Comparison of ENCODE assay signal across 15 mouse cellular contexts in genomic region chr7:49104793-49105192, GRCm38 (mm10).
DNase-seq lines count a peak whose midpoint lies in the region; ATAC-seq lines count a peak whose summit lies in the region.
"Had no signal": no experiment of that assay in that cellular context is flagged by ENCODE, and none has a peak within 500 bp of the region (broad histone marks: within the 10 kb centered on the region; RNA-seq: fewer than 3 reads in every experiment).

No protein-coding gene starts in this region.

- no peaks in the 10 kb centered on the region for H3K9me3 ChIP-seq in hindbrain, embryonic 10.5 days
- no peaks in the 10 kb centered on the region for H3K9me3 ChIP-seq in hindbrain, embryonic 16.5 days (ENCODE audit: control insufficient read depth, low read length)
- no peaks in the 10 kb centered on the region for H3K9me3 ChIP-seq in forebrain, embryonic 12.5 days
- H3K9me3 ChIP-seq in liver, embryonic 13.5 days (replicated peaks) = no peaks in the 10 kb centered on the region
- H3K9me3 ChIP-seq in midbrain, embryonic 14.5 days (ENCODE audit: control insufficient read depth, low read length) = no peaks in the 10 kb centered on the region
- H3K9me3 ChIP-seq: kidney, embryonic 15.5 days; limb, embryonic 12.5 days; megakaryocyte, embryonic 14.5 days; neural tube, embryonic 12.5 days had no signal

- peak overlapping the region; percentile 82 for H3K27ac ChIP-seq in hindbrain, embryonic 10.5 days
- no peak overlapping the region for H3K27ac ChIP-seq in hindbrain, embryonic 16.5 days (ENCODE audit: low read depth, low read length)
- H3K27ac ChIP-seq in forebrain, embryonic 12.5 days = peak overlapping the region; percentile 47; the same call in 1 of the 2 replicates
- H3K27ac ChIP-seq in liver, embryonic 13.5 days = peak overlapping the region; percentile 90
- peak overlapping the region; percentile 60 for H3K27ac ChIP-seq in midbrain, embryonic 14.5 days (replicated peaks; ENCODE audit: low read depth, low read length)
- H3K27ac ChIP-seq: heart, adult 2 months; kidney, embryonic 15.5 days; layer of hippocampus, adult 2 months; limb, embryonic 12.5 days; neural tube, embryonic 12.5 days had no signal

- H3K4me2 ChIP-seq in hindbrain, embryonic 16.5 days (ENCODE audit: low read length) = no peak overlapping the region
- H3K4me2 ChIP-seq in forebrain, embryonic 12.5 days = no peak overlapping the region
- H3K4me2 ChIP-seq in liver, embryonic 13.5 days = peak overlapping the region; percentile 48
- H3K4me2 ChIP-seq in midbrain, embryonic 14.5 days (ENCODE audit: low read length) = no peak overlapping the region
- H3K4me2 ChIP-seq: kidney, embryonic 15.5 days; limb, embryonic 12.5 days; neural tube, embryonic 12.5 days had no signal

- no peak overlapping the region for H3K4me3 ChIP-seq in hindbrain, embryonic 10.5 days
- H3K4me3 ChIP-seq in hindbrain, embryonic 16.5 days (ENCODE audit: low read length) = no peak overlapping the region
- no peak overlapping the region for H3K4me3 ChIP-seq in forebrain, embryonic 12.5 days (replicated peaks)
- H3K4me3 ChIP-seq in liver, embryonic 13.5 days (replicated peaks) = no peak overlapping the region
- H3K4me3 ChIP-seq in midbrain, embryonic 14.5 days (replicated peaks; ENCODE audit: low read depth, low read length) = no peak overlapping the region
- H3K4me3 ChIP-seq: heart, adult 2 months; kidney, embryonic 15.5 days; layer of hippocampus, adult 2 months; limb, embryonic 12.5 days; megakaryocyte, embryonic 14.5 days; neural tube, embryonic 12.5 days had no signal

- ATAC-seq in hindbrain, embryonic 16.5 days = no peak
- ATAC-seq in forebrain, embryonic 12.5 days (ENCODE audit: low FRiP score) = 0 out of 2 replicates have a peak, but pooled peaks have one; percentile 19
- no peak for ATAC-seq in liver, embryonic 13.5 days (ENCODE audit: low read depth)
- ATAC-seq in midbrain, embryonic 14.5 days (ENCODE audit: low FRiP score, low TSS enrichment) = no peak
- ATAC-seq: activated CD4-positive, CD25-positive, alpha-beta regulatory T cell, adult 4 months had no signal

- DNase-seq in hindbrain, embryonic 10.5 days (ENCODE audit: low spot score) = no peak
- DNase-seq in liver, embryonic 13.5 days = no peak
- no peak for DNase-seq in midbrain, embryonic 14.5 days
- DNase-seq in cerebellum, postnatal 14 days = no peak
- DNase-seq in layer of hippocampus, adult 9-10 months (ENCODE audit: low spot score) = no peak
- DNase-seq: heart, adult 2 months; heart, postnatal 10 days had no signal

- H3K27me3 ChIP-seq in hindbrain, embryonic 10.5 days (ENCODE audit: insufficient read depth, poor library complexity, severe bottlenecking) = peaks cover 71% of the 10 kb centered on the region
- H3K27me3 ChIP-seq in hindbrain, embryonic 16.5 days (replicated peaks; ENCODE audit: control insufficient read depth, insufficient read depth, low read length) = no peaks in the 10 kb centered on the region
- H3K27me3 ChIP-seq in forebrain, embryonic 12.5 days = peaks cover 75% of the 10 kb centered on the region
- H3K27me3 ChIP-seq in liver, embryonic 13.5 days = no peaks in the 10 kb centered on the region
- H3K27me3 ChIP-seq in midbrain, embryonic 14.5 days (ENCODE audit: control insufficient read depth, insufficient read depth, low read length) = no peaks in the 10 kb centered on the region
- H3K27me3 ChIP-seq: kidney, embryonic 15.5 days; limb, embryonic 12.5 days; neural tube, embryonic 12.5 days had no signal

- H3K9ac ChIP-seq in hindbrain, embryonic 16.5 days (ENCODE audit: low read depth, low read length) = no peak overlapping the region
- H3K9ac ChIP-seq in forebrain, embryonic 12.5 days = no peak overlapping the region
- H3K9ac ChIP-seq in liver, embryonic 13.5 days = peak overlapping the region; percentile 52
- H3K9ac ChIP-seq in midbrain, embryonic 14.5 days (replicated peaks; ENCODE audit: low read length) = no peak overlapping the region
- H3K9ac ChIP-seq: kidney, embryonic 15.5 days; limb, embryonic 12.5 days; neural tube, embryonic 12.5 days had no signal

- 38% methylated on average over 1 of the region's 1 CpGs for WGBS in hindbrain, embryonic 10.5 days
- WGBS in hindbrain, embryonic 16.5 days = 13% methylated on average over 1 of the region's 1 CpGs
- 19% methylated on average over 1 of the region's 1 CpGs for WGBS in forebrain, embryonic 12.5 days
- 71% methylated on average over 1 of the region's 1 CpGs for WGBS in liver, embryonic 13.5 days (ENCODE audit: insufficient replicate concordance)
- 4% methylated on average over 1 of the region's 1 CpGs for WGBS in midbrain, embryonic 14.5 days

- no peaks in the 10 kb centered on the region for H3K36me3 ChIP-seq in hindbrain, embryonic 10.5 days
- no peaks in the 10 kb centered on the region for H3K36me3 ChIP-seq in hindbrain, embryonic 16.5 days (ENCODE audit: control insufficient read depth, insufficient read depth, low read length)
- no peaks in the 10 kb centered on the region for H3K36me3 ChIP-seq in forebrain, embryonic 12.5 days (replicated peaks)
- H3K36me3 ChIP-seq in liver, embryonic 13.5 days = no peaks in the 10 kb centered on the region
- H3K36me3 ChIP-seq in midbrain, embryonic 14.5 days (ENCODE audit: control insufficient read depth, insufficient read depth, low read length) = no peaks in the 10 kb centered on the region
- H3K36me3 ChIP-seq: kidney, embryonic 15.5 days; limb, embryonic 12.5 days; neural tube, embryonic 12.5 days had no signal

- peaks cover 66% of the 10 kb centered on the region for H3K4me1 ChIP-seq in hindbrain, embryonic 10.5 days (replicated peaks)
- H3K4me1 ChIP-seq in hindbrain, embryonic 16.5 days (ENCODE audit: control insufficient read depth, insufficient read depth, low read depth, low read length) = peaks cover 26% of the 10 kb centered on the region
- peaks cover 46% of the 10 kb centered on the region for H3K4me1 ChIP-seq in forebrain, embryonic 12.5 days
- peaks cover 75% of the 10 kb centered on the region for H3K4me1 ChIP-seq in liver, embryonic 13.5 days (replicated peaks)
- peaks cover 44% of the 10 kb centered on the region for H3K4me1 ChIP-seq in midbrain, embryonic 14.5 days (ENCODE audit: control insufficient read depth, insufficient read depth, low read length)
- H3K4me1 ChIP-seq: kidney, embryonic 15.5 days; limb, embryonic 12.5 days; megakaryocyte, embryonic 14.5 days had no signal
